Mouse (Mus musculus) common myeloid progenitor, adult 5-6 weeks (primary cell): ENCODE measurements around the gene Ngdn. TPM values are rescaled to one million over a fixed set of nuclear protein-coding genes. Genes with fewer than 3 reads are reported as not detected.
"Not testable (repeated sequence)": the region's sequence is repeated elsewhere in the genome, so short reads cannot be mapped to it uniquely, and the experiment has no call there.

ENCODE experiments used
- ATAC-seq: replicated peaks from 2 replicates; pipeline ENCODE4 v1.8.0; 2016; ENCODE audit warnings: low read depth, mild to moderate bottlenecking, moderate TSS enrichment, inconsistent platforms; ENCODE audit not compliant: poor library complexity, severe bottlenecking
- total RNA-seq: library from RNA; stranded (forward); fragments of 200-1000, 187-1606 nt; gene quantifications from 2 replicates; pipeline ENCODE4 v1.2.3, GENCODE M21; 2017

Gene Ngdn
- total RNA-seq, 1 experiment from 2014 or later = 53.3 TPM

- ATAC-seq = no peak
Observed at GRCm38 (mm10) chr14:55027251-55027650, 12.0 kb downstream of the Ngdn start.

GRCm38 (mm10) chr14:55027653-55028052 is 12.4 kb downstream of the Ngdn start:
- ATAC-seq = no peak; the same call in 1 of the 2 replicates

DNA sequence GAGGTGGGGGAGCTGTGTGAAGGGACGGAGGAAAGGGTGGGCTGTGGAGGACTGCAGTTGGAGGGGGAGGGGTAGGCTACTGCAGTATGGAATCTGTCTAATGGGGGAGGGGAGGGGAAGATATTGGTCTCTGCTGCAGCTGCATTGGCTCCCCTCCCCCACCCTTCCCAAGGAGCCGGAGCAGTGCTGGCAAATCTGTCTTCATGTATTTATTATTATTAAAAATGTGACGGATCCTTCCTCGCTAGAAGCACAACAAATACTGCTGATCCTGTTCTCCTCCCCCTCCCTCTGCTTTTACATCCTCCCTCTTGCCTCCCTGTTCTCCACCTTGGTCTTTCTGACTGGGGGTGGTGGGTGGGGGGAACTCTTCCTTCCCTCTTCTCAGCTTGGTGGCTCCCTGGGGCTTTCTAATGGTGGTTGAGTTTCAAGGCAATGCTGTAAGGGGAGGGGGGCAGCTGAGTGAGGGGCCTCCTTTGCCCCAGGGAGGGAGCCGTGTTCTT is 13.1 kb downstream of the Ngdn start:
- ATAC-seq = no peak

- ATAC-seq = peak; percentile 60; the same call in 1 of the 2 replicates
Observed at GRCm38 (mm10) chr14:55029034-55029698, 13.9 kb downstream of the Ngdn start.

DNA sequence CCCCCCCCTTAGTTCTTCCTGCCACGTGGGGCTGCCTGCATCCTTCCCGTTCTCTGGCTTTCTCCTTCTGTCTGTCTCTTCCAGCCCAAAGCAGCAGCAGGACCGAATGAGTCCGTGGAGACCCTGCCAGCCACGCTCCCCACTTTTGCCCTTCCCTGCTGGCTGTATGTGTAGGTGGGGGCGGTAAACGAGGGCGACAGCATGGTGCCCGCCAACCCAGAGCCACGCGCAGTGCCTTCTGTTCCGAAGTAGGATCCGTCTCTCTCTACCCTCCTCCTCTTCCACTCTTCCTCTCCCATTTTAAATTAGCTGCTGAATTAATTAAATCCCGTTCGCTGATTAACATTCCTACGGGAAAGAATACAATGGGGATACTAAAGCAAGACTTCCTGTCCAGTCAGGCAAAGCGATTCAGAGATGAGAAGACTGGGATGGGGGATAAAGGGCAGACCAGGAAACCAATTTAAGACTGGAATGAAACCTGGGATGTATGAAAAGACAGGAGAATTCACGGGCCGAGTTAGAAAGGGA is 17.5 kb downstream of the Ngdn start:
- no peak for ATAC-seq

DNA sequence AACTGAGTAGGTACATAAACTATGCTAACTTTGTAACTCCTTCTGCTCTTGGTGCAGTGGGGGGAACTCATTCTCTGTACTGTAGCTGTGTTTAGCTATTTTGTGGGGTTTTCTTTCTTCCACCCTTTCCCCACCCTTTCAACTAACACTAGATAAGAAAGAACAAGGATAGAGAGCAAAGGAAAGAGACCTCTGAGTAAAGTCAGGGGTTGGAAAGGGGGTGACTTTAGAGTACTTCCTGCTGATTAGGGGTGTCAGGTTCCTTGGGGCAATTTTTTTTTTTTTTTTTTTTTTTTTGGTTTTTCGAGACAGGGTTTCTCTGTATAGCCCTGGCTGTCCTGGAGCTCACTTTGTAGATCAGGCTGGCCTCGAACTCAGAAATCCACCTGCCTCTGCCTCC is 28.4 kb downstream of the Ngdn start:
- ATAC-seq = not testable (repeated sequence)

GRCm38 (mm10) chr14:55047971-55048531 is 32.8 kb downstream of the Ngdn start:
- peak; percentile 67 for ATAC-seq

DNA sequence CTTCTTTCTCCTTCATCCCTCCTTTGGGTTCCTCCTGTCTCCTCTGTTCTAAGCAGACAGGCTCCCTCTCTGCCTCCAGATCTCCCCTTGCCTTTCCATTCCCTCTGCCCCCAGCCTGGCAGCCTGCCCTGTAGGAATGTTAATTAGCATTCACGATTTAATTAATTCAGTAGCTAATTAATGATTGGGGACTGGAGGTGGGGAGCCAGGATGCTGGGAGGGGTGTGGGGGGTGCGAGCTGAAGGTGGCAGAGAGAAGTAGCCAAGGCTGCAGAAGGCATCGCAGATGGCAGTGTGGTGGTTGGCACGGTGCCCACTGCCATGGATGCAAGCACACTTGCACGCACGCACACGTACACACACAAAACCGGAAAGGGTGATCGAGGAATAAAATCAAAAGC is 37.2 kb downstream of the Ngdn start:
- no peak for ATAC-seq

- ATAC-seq = no peak
Observed at GRCm38 (mm10) chr14:55053050-55053449, 37.8 kb downstream of the Ngdn start.

DNA sequence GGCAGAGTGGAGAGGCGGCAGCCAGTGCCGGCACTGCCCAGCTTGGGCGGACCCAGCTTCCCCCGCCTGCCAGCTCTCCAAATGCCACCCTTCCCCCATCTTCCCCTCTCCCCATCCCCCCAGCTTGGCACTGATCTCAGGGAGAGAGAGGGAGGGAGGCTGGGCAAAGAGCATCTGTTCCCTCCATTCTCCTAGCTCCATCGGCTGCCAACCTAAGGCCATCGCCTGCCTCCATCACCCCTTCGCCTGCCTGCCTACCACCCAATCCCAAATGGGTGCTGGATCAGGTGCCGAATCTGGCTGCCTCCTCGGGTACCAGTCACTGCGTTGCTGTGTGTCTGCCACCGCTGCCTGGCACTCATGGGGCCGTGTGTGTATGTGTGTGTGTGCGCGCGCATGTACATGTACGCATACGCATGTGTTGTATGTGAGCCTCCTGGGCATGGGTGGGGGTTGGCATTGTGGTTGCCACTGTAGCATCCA is 38.5 kb downstream of the Ngdn start:
- no peak for ATAC-seq

DNA sequence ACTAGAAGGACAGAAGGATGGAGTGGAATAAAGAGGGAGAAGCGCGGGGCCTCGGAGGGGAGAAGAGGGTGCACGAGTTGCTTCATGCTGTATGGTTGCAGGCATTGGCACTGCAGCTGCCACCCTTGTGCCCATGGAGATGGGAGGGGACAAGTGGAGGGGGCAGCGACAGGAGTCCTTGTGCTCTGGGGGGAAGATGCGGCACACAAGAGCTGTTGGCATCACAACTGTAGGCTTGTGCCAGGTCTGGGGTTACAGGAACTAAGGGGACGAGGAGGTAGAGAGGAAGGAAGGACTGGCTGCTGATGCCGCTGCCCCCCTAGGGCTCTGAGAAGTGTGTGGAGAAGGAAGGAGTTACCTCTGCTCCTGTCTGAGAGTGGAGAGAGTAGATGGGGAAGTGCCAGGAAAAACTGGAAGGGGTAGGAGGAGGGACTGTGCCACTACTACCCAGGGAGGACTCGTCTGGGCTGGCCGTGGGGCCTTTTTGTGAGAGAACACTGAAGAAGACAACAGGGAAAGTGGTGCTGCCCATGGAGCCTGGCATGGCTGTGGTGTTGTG is 39.0 kb downstream of the Ngdn start:
- peak; percentile 38 for ATAC-seq

DNA sequence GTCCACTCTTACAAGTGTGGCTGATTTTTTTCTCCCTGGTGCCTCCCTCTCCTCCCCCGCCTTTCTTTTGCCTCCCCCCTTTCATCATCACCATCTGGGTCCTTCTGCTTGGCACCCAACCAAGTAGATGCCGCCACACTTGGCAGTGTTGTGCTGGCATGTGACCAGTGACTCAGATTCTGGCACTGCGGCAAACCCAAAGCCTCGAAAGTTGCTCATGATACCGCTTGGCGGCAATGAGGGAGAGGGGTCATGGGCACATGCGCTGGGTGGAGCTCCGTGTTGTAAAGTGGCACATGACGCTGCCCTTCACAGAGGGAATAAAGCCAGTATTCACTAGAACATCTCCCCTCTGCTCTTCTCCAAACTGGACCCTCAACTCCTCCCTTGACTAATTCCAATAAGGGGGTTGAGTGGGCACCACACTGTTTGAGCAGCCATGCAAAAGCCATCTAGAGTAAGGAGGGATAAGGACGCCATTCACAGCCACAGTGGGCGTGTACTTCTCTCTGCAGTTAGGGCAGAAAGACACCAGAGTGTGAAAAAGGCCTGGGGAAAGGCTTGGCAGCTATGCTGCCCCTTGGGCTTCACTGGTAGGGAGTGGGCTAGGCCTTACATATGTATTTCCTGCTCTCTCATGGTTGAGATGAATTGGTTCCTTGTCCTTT is 40.0 kb downstream of the Ngdn start:
- peak; percentile 91 for ATAC-seq

GRCm38 (mm10) chr14:55059009-55059408 is 43.8 kb downstream of the Ngdn start:
- ATAC-seq = no peak

DNA sequence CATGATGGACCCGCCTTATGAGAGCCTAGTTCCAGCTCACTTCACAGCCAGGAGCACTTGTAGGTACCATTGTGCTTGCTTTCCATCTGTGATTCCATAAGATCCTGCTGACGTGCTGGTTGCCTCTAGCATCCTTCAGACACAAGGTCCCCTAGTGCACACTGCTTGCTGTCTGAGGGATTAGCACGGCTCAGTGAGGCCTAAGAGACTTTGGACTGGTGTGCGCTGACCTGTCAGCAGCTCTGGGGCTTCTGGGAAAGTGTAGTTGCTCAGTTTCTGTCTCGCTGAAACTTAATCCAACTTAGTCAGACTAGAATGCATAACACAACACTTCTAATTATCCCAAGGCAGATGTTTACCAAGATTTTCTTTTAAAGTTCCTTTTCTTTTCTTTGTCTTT is 44.7 kb downstream of the Ngdn start:
- no peak for ATAC-seq

DNA sequence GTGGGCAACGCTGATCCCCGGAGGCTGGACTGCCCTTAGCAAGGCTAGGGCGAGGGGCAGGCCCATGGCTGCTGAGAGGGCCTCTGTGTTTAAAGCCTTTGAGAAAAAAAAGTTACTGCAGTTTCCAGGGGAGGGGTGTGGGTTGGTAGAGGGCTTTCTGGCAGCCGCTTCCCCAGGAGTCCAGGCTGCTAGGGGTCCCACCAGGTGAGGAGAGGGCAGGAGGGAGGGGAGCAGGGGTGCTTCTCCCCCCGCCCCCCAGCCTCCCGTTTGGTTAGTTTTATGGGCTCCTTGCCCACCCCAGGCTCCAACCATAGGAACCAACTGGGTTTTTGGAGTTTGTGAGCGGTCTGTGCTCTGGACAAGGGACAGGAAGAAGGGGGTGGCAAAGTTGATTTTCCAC is 46.6 kb downstream of the Ngdn start:
- ATAC-seq = no peak

DNA sequence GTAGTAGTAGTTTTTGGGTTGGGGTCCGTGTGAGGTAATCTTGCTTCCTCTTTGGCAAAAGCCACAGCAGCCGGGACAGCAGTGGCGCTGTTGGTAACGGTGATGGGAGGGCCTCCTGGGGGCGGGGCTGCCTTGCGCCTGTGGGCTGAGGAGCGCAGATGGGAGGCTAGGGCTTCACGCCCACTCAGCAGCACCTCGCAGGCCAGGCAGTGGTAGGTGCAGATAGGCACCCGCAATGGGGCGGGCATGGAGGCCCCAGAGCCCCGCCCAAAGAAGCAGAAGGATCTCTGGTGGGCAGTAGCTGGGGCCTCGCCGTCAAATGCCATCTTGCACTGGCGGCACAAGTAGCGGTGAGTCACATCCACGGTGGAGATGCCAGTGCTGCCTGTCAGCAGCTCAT is 47.4 kb downstream of the Ngdn start:
- peak; percentile 97 for ATAC-seq

- ATAC-seq = no peak
Observed at GRCm38 (mm10) chr14:55063117-55063516, 47.9 kb downstream of the Ngdn start.

GRCm38 (mm10) chr14:55063581-55064381 is 48.5 kb downstream of the Ngdn start:
- ATAC-seq = no peak

DNA sequence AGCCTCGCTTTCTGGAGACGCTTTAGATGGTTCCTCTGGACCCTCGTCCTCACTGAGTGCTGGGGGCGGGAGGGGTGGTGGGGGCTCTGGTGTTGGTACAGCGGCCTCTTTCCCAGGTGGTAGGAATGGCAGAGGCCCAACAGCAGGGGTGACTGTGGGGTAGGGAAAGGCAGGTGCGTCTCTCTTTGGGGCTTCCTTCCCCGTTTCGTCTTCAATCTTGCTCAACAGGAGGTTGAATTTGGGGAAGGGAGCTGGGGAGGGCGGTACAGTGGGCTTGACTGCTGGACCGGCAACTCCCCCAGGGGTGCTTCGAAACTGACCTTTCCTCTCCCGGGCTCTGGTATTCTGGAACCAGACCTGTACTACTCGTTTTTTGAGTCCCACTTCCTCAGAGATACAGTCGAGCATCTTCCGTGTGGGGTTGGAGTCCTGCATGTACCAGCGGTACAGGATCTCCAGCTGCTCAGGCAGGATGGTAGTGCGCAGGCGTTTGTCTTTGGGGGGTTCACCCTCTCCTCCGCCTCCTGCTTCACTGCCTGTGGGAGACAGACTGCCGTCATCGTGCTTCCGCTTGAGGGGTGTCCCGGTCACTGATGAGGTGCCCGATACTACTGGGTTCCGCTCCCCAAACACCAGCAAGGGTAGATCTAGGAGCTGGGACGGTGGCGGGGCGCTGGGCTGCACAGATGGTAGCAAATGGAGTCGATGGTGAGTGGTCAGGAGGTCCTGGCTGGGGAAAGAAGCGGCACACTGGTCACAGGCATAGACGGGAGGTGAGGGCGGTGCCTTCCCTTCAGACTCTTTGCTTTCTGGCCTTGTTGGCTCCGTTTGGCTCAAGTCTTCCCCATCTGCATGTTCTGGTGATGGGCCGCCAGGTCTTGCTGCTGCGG is 49.5 kb downstream of the Ngdn start:
- ATAC-seq = no peak
